Mouse (Mus musculus) thymus, adult 2 months (tissue): Measurements from ENCODE around the gene Dtd1. TPM values are rescaled to one million over a fixed set of nuclear protein-coding genes. Genes with fewer than 3 reads are reported as not detected.

Experiments
- DNase-seq: peaks from one replicate; pipeline ENCODE4 v3.0.0; 2021
- H3K27ac ChIP-seq: fragments of 200-500 bp; 2 replicates; pipeline ENCODE4 v1.5.1; 2012; ENCODE audit warnings: low read length, control low read depth; ENCODE audit not compliant: control insufficient read depth, insufficient read depth
- H3K27me3 ChIP-seq: fragments of 200-500 bp; 2 replicates; pipeline ENCODE4 v1.6.1; 2012; ENCODE audit warnings: mild to moderate bottlenecking, low read length, moderate library complexity, mixed read lengths; ENCODE audit not compliant: control insufficient read depth, insufficient read depth
- H3K36me3 ChIP-seq: fragments of 200-500 bp; 2 replicates; pipeline ENCODE4 v1.6.1; 2012; ENCODE audit warnings: mild to moderate bottlenecking, low read length, moderate library complexity; ENCODE audit not compliant: control insufficient read depth, insufficient read depth
- H3K4me1 ChIP-seq: fragments of 200-500 bp; replicated peaks from 2 replicates; pipeline ENCODE4 v1.6.1; 2012; ENCODE audit warnings: low read length; ENCODE audit not compliant: control insufficient read depth, insufficient read depth
- H3K4me3 ChIP-seq: fragments of 200-500 bp; 2 replicates; pipeline ENCODE4 v1.5.1; 2012; ENCODE audit warnings: mild to moderate bottlenecking, low read length, control low read depth, moderate library complexity; ENCODE audit not compliant: control insufficient read depth, insufficient read depth
- CTCF ChIP-seq: fragments of 200-500 bp; IDR thresholded peaks from 2 replicates; pipeline ENCODE4 v1.5.1; 2012; ENCODE audit warnings: mild to moderate bottlenecking, control low read depth, low read length, moderate library complexity, borderline replicate concordance; ENCODE audit not compliant: control insufficient read depth, poor library complexity, insufficient read depth; ENCODE audit errors: extremely low read depth
- POLR2A ChIP-seq: fragments of 200-500 bp; IDR thresholded peaks from 2 replicates; pipeline ENCODE4 v1.6.1; 2012; ENCODE audit warnings: mild to moderate bottlenecking, low read length, control low read depth, moderate library complexity; ENCODE audit not compliant: control insufficient read depth, poor library complexity, insufficient read depth; ENCODE audit errors: extremely low read depth
- WGBS: fragments of 180-500 bp; shearing (Covaris S2); methylation state at CpG from one replicate; pipeline ENCODE4 v1.1.7; 2018; 5-methylcytosine and 5-hydroxymethylcytosine counted together
- polyA plus RNA-seq: library from polyadenylated mRNA; depleted of rRNA; stranded (reverse); fragments of >200 nt; gene quantifications from 2 replicates; pipeline ENCODE4 v1.2.3, GENCODE M21; 2012

Dtd1 gene
- polyA plus RNA-seq, 1 experiment = 8.4 TPM

GRCm38 (mm10) chr2:144769556-144769955 lies 169.9 kb downstream of the Dtd1 start:
- Histone ChIP-seq H3K36me3 (no peaks in the 10 kb centered on the region), H3K27me3 (no peaks in the 10 kb centered on the region), H3K4me1 (no peaks in the 10 kb centered on the region), H3K27ac (no peak overlapping the region), H3K4me3 (no peak overlapping the region)
- WGBS = 88% methylated on average over 3 of the region's 3 CpGs
- DNase-seq = no peak
- TF ChIP-seq CTCF (no peak), POLR2A (no peak)

- 87% methylated on average over 7 of the region's 7 CpGs for WGBS
- no peak for DNase-seq
- no peaks in the 10 kb centered on the region for H3K27me3 ChIP-seq
Measured at GRCm38 (mm10) chr2:144770452-144770941, 170.8 kb downstream of the Dtd1 start.

GRCm38 (mm10) chr2:144771841-144772240 lies 172.1 kb downstream of the Dtd1 start:
- H3K4me1 ChIP-seq = no peaks in the 10 kb centered on the region
- H3K27me3 ChIP-seq = no peaks in the 10 kb centered on the region
- WGBS = 81% methylated on average over 4 of the region's 4 CpGs
- no peak for DNase-seq
- no peaks in the 10 kb centered on the region for H3K36me3 ChIP-seq
- H3K27ac ChIP-seq = no peak overlapping the region
- no peak for TF ChIP-seq POLR2A
- TF ChIP-seq CTCF = no peak
- no peak overlapping the region for H3K4me3 ChIP-seq

More at GRCm38 (mm10) chr2:144770452-144770941, 170.8 kb downstream of the Dtd1 start:
- TF ChIP-seq CTCF (no peak), POLR2A (no peak)
- no peaks in the 10 kb centered on the region for H3K4me1 ChIP-seq
- H3K27ac ChIP-seq = no peak overlapping the region
- no peaks in the 10 kb centered on the region for H3K36me3 ChIP-seq
- no peak overlapping the region for H3K4me3 ChIP-seq

- Histone ChIP-seq H3K27me3 (no peaks in the 10 kb centered on the region), H3K4me1 (no peaks in the 10 kb centered on the region), H3K4me3 (no peak overlapping the region), H3K36me3 (no peaks in the 10 kb centered on the region), H3K27ac (no peak overlapping the region)
- WGBS = 91% methylated on average over 8 of the region's 8 CpGs
- no peak for TF ChIP-seq CTCF
- TF ChIP-seq POLR2A = no peak
- DNase-seq = no peak
Measured at GRCm38 (mm10) chr2:144774636-144775160, 175.0 kb downstream of the Dtd1 start.

GRCm38 (mm10) chr2:144775626-144776025 lies 175.9 kb downstream of the Dtd1 start:
- TF ChIP-seq POLR2A = no peak
- TF ChIP-seq CTCF = no peak
- Histone ChIP-seq H3K4me1 (no peaks in the 10 kb centered on the region), H3K27me3 (no peaks in the 10 kb centered on the region), H3K36me3 (no peaks in the 10 kb centered on the region), H3K27ac (no peak overlapping the region), H3K4me3 (no peak overlapping the region)
- 96% methylated on average over 4 of the region's 4 CpGs for WGBS
- no peak for DNase-seq

GRCm38 (mm10) chr2:144779263-144779662 lies 179.6 kb downstream of the Dtd1 start:
- no peaks in the 10 kb centered on the region for H3K36me3 ChIP-seq
- WGBS = 48% methylated on average over 7 of the region's 7 CpGs
- TF ChIP-seq POLR2A (no peak), CTCF (no peak)
- no peak for DNase-seq
- no peaks in the 10 kb centered on the region for H3K4me1 ChIP-seq
- no peaks in the 10 kb centered on the region for H3K27me3 ChIP-seq
- H3K4me3 ChIP-seq = no peak overlapping the region
- H3K27ac ChIP-seq = no peak overlapping the region

- no peaks in the 10 kb centered on the region for H3K36me3 ChIP-seq
- H3K27me3 ChIP-seq = no peaks in the 10 kb centered on the region
- no peak for DNase-seq
- no peak for TF ChIP-seq CTCF
- no peak for TF ChIP-seq POLR2A
- 90% methylated on average over 5 of the region's 5 CpGs for WGBS
- H3K4me1 ChIP-seq = no peaks in the 10 kb centered on the region
- H3K27ac ChIP-seq = no peak overlapping the region
- no peak overlapping the region for H3K4me3 ChIP-seq
Measured at GRCm38 (mm10) chr2:144780731-144781130, 181.0 kb downstream of the Dtd1 start.
